Mouse (Mus musculus) limb, embryonic 13.5 days (tissue): ENCODE measurements around the gene Olfr573-ps1. TPM values are rescaled to one million over a fixed set of nuclear protein-coding genes. Genes with fewer than 3 reads are reported as not detected.

Experiments used
- ATAC-seq: fragments of 200-750 bp; cut with Nextera tagmentation; 2 replicates; pipeline ENCODE4 v1.8.0; 2017; ENCODE audit warnings: low read depth, moderate number of reproducible peaks, moderate TSS enrichment; ENCODE audit not compliant: low FRiP score
- H3K27ac ChIP-seq: fragments of 300-500 bp; sonication (generic); 2 replicates; pipeline ENCODE4 v1.5.1; 2015; ENCODE audit warnings: inconsistent platforms, mild to moderate bottlenecking, moderate library complexity
- H3K27me3 ChIP-seq: fragments of 300-500 bp; sonication (generic); 2 replicates; pipeline ENCODE4 v1.6.1; 2015; ENCODE audit warnings: mild to moderate bottlenecking, inconsistent platforms
- H3K36me3 ChIP-seq: fragments of 300-500 bp; sonication (generic); 2 replicates; pipeline ENCODE4 v1.6.1; 2015; ENCODE audit warnings: inconsistent platforms, mild to moderate bottlenecking, moderate library complexity
- H3K4me1 ChIP-seq: fragments of 300-500 bp; sonication (generic); 2 replicates; pipeline ENCODE4 v1.6.1; 2015; ENCODE audit warnings: inconsistent platforms
- H3K4me2 ChIP-seq: fragments of 300-500 bp; sonication (generic); replicated peaks from 2 replicates; pipeline ENCODE4 v1.6.1; 2015; ENCODE audit warnings: inconsistent platforms, mild to moderate bottlenecking, moderate library complexity
- H3K4me3 ChIP-seq: fragments of 300-500 bp; sonication (generic); 2 replicates; pipeline ENCODE4 v1.5.1; 2015; ENCODE audit warnings: moderate library complexity, mild to moderate bottlenecking, inconsistent platforms
- H3K9ac ChIP-seq: fragments of 300-500 bp; sonication (generic); 2 replicates; pipeline ENCODE4 v1.6.1; 2015; ENCODE audit warnings: mild to moderate bottlenecking, inconsistent platforms
- H3K9me3 ChIP-seq: fragments of 300-500 bp; sonication (generic); 2 replicates; pipeline ENCODE4 v1.6.1; 2016; ENCODE audit warnings: inconsistent platforms
- WGBS: fragments of 180-500 bp; shearing (Covaris S2); methylation state at CpG from one replicate; pipeline ENCODE4 v1.1.7; 2015; 5-methylcytosine and 5-hydroxymethylcytosine counted together
- polyA plus RNA-seq: library from polyadenylated mRNA; unstranded; fragments of >200 nt; fragmentation: Nextera tagmentation; extraction: Ambion mirVana; gene quantifications from 2 replicates; pipeline ENCODE4 v1.2.1, GENCODE M21; 2015

Gene Olfr573-ps1
- polyA plus RNA-seq, result not detected in 2 replicates

DNA sequence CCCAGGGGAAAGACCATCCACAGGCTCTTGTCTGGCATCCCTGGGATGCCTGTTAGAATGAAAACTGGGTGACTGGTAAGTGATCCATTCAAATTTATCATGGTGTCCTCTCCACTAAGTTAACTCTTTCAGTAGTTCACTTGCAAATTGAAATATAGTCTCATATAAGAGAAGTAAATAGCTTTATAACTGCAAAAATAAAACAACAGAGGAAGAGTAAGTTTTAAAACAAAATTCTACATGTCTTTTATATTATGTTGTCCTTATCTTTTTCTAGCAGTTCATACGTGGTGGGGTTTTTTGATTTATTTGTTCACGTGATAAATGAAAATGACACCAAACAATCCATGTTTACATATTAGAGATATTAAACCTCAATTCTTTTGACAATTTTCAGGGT, at the start of gene Olfr573-ps1:
Olfr573-ps1 (minus strand) TSS at position 101 of the 400 bp plus-strand sequence.
- H3K9me3 ChIP-seq, result no peaks in the 10 kb centered on the region
- H3K36me3 ChIP-seq, result no peaks in the 10 kb centered on the region
- no peak for ATAC-seq
- H3K4me2 ChIP-seq, result no peak within 1 kb of the TSS
- H3K4me3 ChIP-seq, result no peak within 1 kb of the TSS
- 84% methylated on average over 2 of the region's 2 CpGs for WGBS
- H3K27ac ChIP-seq, result no peak within 1 kb of the TSS
- no peaks in the 10 kb centered on the region for H3K4me1 ChIP-seq
- no peaks in the 10 kb centered on the region for H3K27me3 ChIP-seq
- H3K9ac ChIP-seq, result no peak within 1 kb of the TSS

- H3K4me2 ChIP-seq, result no peak within 1 kb of the TSS
- H3K4me1 ChIP-seq, result no peaks in the 10 kb centered on the region
- H3K36me3 ChIP-seq, result no peaks in the 10 kb centered on the region
- no peaks in the 10 kb centered on the region for H3K9me3 ChIP-seq
- WGBS, result 76% methylated on average over 3 of the region's 3 CpGs
- H3K4me3 ChIP-seq, result no peak within 1 kb of the TSS
- H3K27ac ChIP-seq, result no peak within 1 kb of the TSS
- no peak for ATAC-seq
- no peaks in the 10 kb centered on the region for H3K27me3 ChIP-seq
- no peak within 1 kb of the TSS for H3K9ac ChIP-seq
Measured at GRCm38 (mm10) chr7:102989224-102989623, 46.8 kb upstream of the Olfr573-ps1 start, which contains the start of gene Olfr578. TSS of gene Olfr578 (minus strand) at chr7:102989324.

- Histone ChIP-seq H3K4me2 (no peak within 1 kb of the TSS), H3K4me1 (no peaks in the 10 kb centered on the region), H3K9me3 (0 out of 2 replicates have a peak, but pooled peaks cover 3% of the 10 kb centered on the region), H3K27ac (no peak within 1 kb of the TSS), H3K27me3 (no peaks in the 10 kb centered on the region), H3K36me3 (no peaks in the 10 kb centered on the region), H3K9ac (no peak within 1 kb of the TSS), H3K4me3 (no peak within 1 kb of the TSS)
- WGBS, result 79% methylated on average over 2 of the region's 2 CpGs
- ATAC-seq, result no peak
Measured at GRCm38 (mm10) chr7:102975843-102976242, 33.5 kb upstream of the Olfr573-ps1 start, which contains the start of gene Olfr577. TSS of gene Olfr577 (minus strand) at chr7:102975943.

- no peaks in the 10 kb centered on the region for H3K4me1 ChIP-seq
- no peak overlapping the region for H3K4me2 ChIP-seq
- no peak overlapping the region for H3K9ac ChIP-seq
- ATAC-seq, result no peak
- WGBS, result 42% methylated on average over 1 of the region's 1 CpGs
- H3K36me3 ChIP-seq, result no peaks in the 10 kb centered on the region
- H3K27ac ChIP-seq, result no peak overlapping the region
- no peak overlapping the region for H3K4me3 ChIP-seq
- H3K9me3 ChIP-seq, result 0 out of 2 replicates have a peak, but pooled peaks cover 3% of the 10 kb centered on the region
- H3K27me3 ChIP-seq, result no peaks in the 10 kb centered on the region
Measured at GRCm38 (mm10) chr7:102974399-102974798, 32.0 kb upstream of the Olfr573-ps1 start.

- no peak within 1 kb of the TSS for H3K4me3 ChIP-seq
- H3K27ac ChIP-seq, result no peak within 1 kb of the TSS
- no peak for ATAC-seq
- H3K27me3 ChIP-seq, result no peaks in the 10 kb centered on the region
- no peak within 1 kb of the TSS for H3K9ac ChIP-seq
- no peaks in the 10 kb centered on the region for H3K4me1 ChIP-seq
- H3K9me3 ChIP-seq, result no peaks in the 10 kb centered on the region
- H3K4me2 ChIP-seq, result no peak within 1 kb of the TSS
- WGBS, result 55% methylated on average over 2 of the region's 2 CpGs
- H3K36me3 ChIP-seq, result no peaks in the 10 kb centered on the region
Measured at GRCm38 (mm10) chr7:102962360-102962759, 20.0 kb upstream of the Olfr573-ps1 start, which contains the start of gene Olfr576. TSS of gene Olfr576 (plus strand) at chr7:102962660.

GRCm38 (mm10) chr7:102958593-102958992, 16.2 kb upstream of the Olfr573-ps1 start, which contains the start of gene Olfr575:
TSS of gene Olfr575 (minus strand) at chr7:102958775.
- Histone ChIP-seq H3K4me2 (no peak within 1 kb of the TSS), H3K4me1 (no peaks in the 10 kb centered on the region), H3K9me3 (no peaks in the 10 kb centered on the region)

GRCm38 (mm10) chr7:102958137-102958536, 15.8 kb upstream of the Olfr573-ps1 start:
- 73% methylated on average over 3 of the region's 3 CpGs for WGBS
- no peaks in the 10 kb centered on the region for H3K27me3 ChIP-seq
- no peak overlapping the region for H3K4me3 ChIP-seq
- no peak overlapping the region for H3K4me2 ChIP-seq
- no peaks in the 10 kb centered on the region for H3K9me3 ChIP-seq
- H3K27ac ChIP-seq, result no peak overlapping the region
- H3K9ac ChIP-seq, result no peak overlapping the region
- H3K36me3 ChIP-seq, result no peaks in the 10 kb centered on the region
- no peaks in the 10 kb centered on the region for H3K4me1 ChIP-seq
- ATAC-seq, result no peak

More at GRCm38 (mm10) chr7:102958593-102958992, 16.2 kb upstream of the Olfr573-ps1 start, which contains the start of gene Olfr575:
- ATAC-seq, result no peak; the same call in 1 of the 2 replicates
- Histone ChIP-seq H3K36me3 (no peaks in the 10 kb centered on the region), H3K27me3 (no peaks in the 10 kb centered on the region), H3K27ac (no peak within 1 kb of the TSS), H3K9ac (no peak within 1 kb of the TSS), H3K4me3 (no peak within 1 kb of the TSS)
- WGBS, result 70% methylated on average over 1 of the region's 1 CpGs

DNA sequence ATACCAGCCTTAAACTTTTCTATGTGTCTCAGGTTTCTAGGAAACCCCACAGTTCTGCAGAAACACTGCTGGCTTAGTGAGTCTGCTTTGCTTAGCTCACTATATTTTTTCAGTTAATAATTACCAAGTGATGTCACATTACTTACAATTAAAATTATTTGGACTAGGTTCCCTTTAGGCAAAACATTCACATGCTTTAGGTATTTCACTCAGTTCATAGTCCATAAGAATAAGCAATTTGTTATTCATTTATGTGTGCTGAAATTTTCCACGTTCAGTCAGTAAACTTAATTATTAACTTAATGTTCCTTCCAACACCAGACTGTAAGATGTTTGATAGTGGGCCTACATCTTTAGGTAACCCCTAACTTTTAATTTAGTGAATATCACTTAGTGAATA, 8.4 kb upstream of the Olfr573-ps1 start:
- Histone ChIP-seq H3K9ac (no peak overlapping the region), H3K4me2 (no peak overlapping the region), H3K27me3 (no peaks in the 10 kb centered on the region), H3K9me3 (no peaks in the 10 kb centered on the region), H3K4me1 (no peaks in the 10 kb centered on the region), H3K36me3 (no peaks in the 10 kb centered on the region), H3K27ac (no peak overlapping the region), H3K4me3 (no peak overlapping the region)
- 49% methylated on average over 1 of the region's 1 CpGs for WGBS
- no peak for ATAC-seq

- 97% methylated on average over 1 of the region's 1 CpGs for WGBS
- Histone ChIP-seq H3K4me1 (no peaks in the 10 kb centered on the region), H3K9me3 (no peaks in the 10 kb centered on the region), H3K36me3 (no peaks in the 10 kb centered on the region), H3K9ac (no peak within 1 kb of the TSS), H3K27ac (no peak within 1 kb of the TSS), H3K27me3 (no peaks in the 10 kb centered on the region), H3K4me3 (no peak within 1 kb of the TSS), H3K4me2 (no peak within 1 kb of the TSS)
- no peak for ATAC-seq
Measured at GRCm38 (mm10) chr7:102948167-102948566, 5.8 kb upstream of the Olfr573-ps1 start, which contains the start of gene Olfr574. TSS of gene Olfr574 (plus strand) at chr7:102948467.

GRCm38 (mm10) chr7:102943417-102943816, 1.0 kb upstream of the Olfr573-ps1 start:
- Histone ChIP-seq H3K4me1 (no peaks in the 10 kb centered on the region), H3K4me2 (no peak overlapping the region), H3K36me3 (no peaks in the 10 kb centered on the region), H3K27me3 (no peaks in the 10 kb centered on the region), H3K9me3 (no peaks in the 10 kb centered on the region), H3K9ac (no peak overlapping the region), H3K4me3 (no peak overlapping the region), H3K27ac (no peak overlapping the region)
- no peak for ATAC-seq
- WGBS, result 79% methylated on average over 1 of the region's 1 CpGs

- 76% methylated on average over 3 of the region's 3 CpGs for WGBS
Measured at GRCm38 (mm10) chr7:102927105-102927504, 15.3 kb downstream of the Olfr573-ps1 start.

GRCm38 (mm10) chr7:102924109-102924508, 18.3 kb downstream of the Olfr573-ps1 start, which contains the start of gene Olfr572:
TSS of gene Olfr572 (plus strand) at chr7:102924409.
- WGBS, result 61% methylated on average over 1 of the region's 1 CpGs
- H3K27ac ChIP-seq, result no peak within 1 kb of the TSS
- no peak within 1 kb of the TSS for H3K4me3 ChIP-seq
- H3K36me3 ChIP-seq, result no peaks in the 10 kb centered on the region
- no peak within 1 kb of the TSS for H3K4me2 ChIP-seq
- ATAC-seq, result no peak
- H3K4me1 ChIP-seq, result no peaks in the 10 kb centered on the region
- no peaks in the 10 kb centered on the region for H3K27me3 ChIP-seq
- H3K9me3 ChIP-seq, result no peaks in the 10 kb centered on the region
- H3K9ac ChIP-seq, result no peak within 1 kb of the TSS

More at GRCm38 (mm10) chr7:102927105-102927504, 15.3 kb downstream of the Olfr573-ps1 start:
- Histone ChIP-seq H3K4me3 (no peak overlapping the region), H3K27me3 (no peaks in the 10 kb centered on the region), H3K36me3 (no peaks in the 10 kb centered on the region), H3K4me1 (no peaks in the 10 kb centered on the region), H3K27ac (no peak overlapping the region), H3K9ac (no peak overlapping the region), H3K4me2 (no peak overlapping the region), H3K9me3 (no peaks in the 10 kb centered on the region)
- no peak for ATAC-seq

GRCm38 (mm10) chr7:102919632-102920031, 22.7 kb downstream of the Olfr573-ps1 start:
- ATAC-seq, result peak; percentile 73
- Histone ChIP-seq H3K4me2 (no peak overlapping the region), H3K4me3 (no peak overlapping the region), H3K36me3 (no peaks in the 10 kb centered on the region), H3K9ac (no peak overlapping the region), H3K9me3 (no peaks in the 10 kb centered on the region), H3K27me3 (no peaks in the 10 kb centered on the region), H3K4me1 (no peaks in the 10 kb centered on the region), H3K27ac (no peak overlapping the region)
- WGBS, result 13% methylated on average over 1 of the region's 1 CpGs
